Mouse (Mus musculus): ENCODE measurements around the gene Myo1d. TPM values are rescaled to one million over a fixed set of nuclear protein-coding genes. Genes with fewer than 3 reads are reported as not detected.

Myo1d gene
- polyA plus RNA-seq (2012; rRNA removed): 123 and 124 TPM in 2 replicates

DNA sequence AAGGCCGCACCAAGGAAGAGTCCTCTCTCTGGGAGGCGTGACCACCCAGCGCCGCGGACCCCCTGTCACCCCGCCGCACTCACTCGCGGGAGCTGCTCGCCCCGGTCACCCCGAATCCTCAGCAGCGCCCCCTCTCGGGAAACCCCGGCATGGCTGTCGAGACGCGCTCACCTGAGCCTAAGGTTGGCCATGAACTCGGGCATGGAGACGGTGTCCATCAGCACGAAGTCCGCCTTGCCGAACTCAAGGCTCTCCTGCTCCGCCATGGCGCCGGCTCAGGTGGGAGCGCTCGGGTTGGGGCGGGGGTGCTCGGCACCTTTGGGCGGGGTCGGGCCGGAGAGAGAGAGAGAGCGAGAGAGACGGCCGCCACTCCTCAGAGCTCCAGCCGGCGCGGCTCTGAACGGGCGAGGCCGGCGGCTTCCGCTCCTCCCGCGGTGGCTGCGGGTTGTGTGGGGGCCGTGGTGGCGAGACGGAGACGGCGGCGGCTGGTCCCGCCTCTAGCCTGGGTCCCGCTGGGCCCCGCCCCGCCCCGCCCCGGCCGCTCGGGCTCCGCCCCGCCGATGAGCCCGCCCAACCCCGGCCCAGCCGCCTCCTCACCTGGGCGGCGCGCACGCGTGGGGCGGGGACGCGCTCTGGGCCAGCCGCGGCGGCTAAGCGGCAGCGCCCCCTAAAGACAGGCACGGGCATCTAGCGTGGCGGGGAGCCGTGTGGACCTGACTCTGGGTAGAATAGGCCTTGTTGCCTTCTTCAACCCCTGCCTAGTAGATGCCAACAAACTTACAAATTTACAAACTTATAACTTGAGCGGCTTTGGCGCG, at the start of gene Myo1d:
Gene Myo1d (minus strand): TSS at position 499 of the 818 bp plus-strand sequence.

DNA sequence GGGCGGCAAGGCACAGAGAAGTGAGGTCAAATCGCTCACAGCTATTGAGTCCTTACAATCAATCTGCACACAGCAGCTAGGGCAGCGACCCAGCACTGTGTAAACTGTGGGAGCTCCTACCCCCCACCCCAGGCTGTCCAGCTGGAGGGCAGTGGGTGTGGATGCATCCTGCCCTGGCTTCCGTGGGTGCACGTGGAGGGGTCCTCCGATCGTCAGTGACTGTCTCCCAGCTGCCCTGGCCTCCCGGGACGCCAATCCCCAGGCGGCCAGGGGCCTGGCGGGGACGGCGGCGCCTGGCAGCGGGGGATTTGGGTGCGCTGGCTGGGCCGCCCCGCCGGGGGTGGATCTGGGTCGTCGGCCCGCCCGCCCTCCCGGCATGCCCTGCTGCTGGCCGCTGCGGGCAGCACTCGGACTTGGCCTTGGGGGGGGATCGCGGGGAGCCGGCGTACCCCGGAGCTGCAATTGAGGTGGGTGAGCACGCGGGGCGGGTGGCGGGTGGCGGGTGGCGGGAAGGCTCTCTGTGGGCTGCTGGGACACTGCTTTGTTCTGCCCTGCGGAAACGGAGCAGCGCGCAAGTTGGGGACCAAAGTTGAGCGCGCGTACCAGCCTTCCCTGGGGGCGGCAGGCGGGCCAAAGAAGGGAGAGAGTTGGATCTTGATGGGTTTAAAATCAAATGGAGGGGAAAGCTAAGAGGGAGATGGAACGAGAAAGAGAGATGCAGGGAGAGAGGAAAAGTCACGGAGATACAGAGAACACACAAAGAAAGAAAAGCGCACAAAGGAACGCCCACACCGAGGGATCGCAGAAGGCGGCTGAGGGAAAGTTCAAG, 30.4 kb upstream of the Myo1d start, which contains the start of gene Tmem98:
Gene Tmem98 (plus strand): TSS at position 183 of the 829 bp plus-strand sequence.

DNA sequence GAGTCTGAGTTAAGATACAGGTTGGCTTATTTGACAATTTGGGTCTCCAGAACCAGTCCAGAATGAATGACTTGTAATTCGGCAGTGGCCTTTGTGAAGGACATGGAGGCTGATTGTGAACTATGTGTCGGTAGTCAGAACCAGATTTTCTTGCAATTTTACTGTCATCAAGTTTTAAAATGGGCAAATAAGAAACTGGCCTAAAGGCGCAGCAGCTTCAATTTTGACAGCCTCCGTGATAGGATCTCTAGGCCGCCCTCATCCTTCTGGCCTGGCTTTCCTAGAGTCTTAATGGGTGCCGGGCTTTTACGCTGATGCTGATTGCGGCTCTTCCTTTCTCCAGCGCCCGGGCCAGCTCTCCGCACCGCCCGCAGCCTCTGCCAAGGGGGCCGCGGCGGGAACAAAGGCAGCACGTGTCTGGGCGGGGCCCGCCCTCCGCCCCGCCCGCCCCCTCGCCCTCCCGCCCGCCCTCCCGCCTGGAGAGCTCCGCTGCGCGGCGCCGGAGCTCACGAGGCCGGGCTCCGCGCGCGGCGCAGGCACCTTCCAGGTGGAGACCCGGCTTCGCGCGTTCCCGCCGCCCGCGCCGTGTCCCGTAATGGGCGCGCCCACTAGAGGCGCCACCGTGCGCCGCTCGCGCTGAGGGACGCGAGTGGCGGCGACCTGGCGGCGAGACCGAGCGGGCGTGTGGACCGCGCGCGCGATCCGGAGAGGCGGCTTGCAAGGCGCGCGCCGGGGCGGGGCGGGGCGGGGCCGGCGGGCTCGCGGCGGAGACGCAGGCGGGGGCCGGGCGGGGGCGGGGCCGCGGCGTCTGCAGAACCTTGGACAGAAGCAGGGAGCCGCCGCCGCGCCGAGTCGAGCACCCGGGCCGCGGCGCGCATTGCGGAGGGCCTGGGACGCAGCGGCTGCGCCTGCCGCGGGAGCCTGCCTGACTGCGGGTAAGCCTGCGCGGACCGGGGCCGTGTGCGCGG, 303.3 kb downstream of the Myo1d start, which contains the start of gene Cdk5r1:
Gene Cdk5r1 (plus strand): TSS at position 802 of the 968 bp plus-strand sequence.

Other genes with a start within 250 kb of the Myo1d start
- 147 and 169 TPM in 2 replicates for gene Tmem98, start 30.1 kb upstream of the Myo1d start, polyA plus RNA-seq (2012; rRNA removed)
- gene Spaca3, start 78.3 kb upstream of the Myo1d start, polyA plus RNA-seq (2012; rRNA removed): 0.13 and 0.50 TPM in 2 replicates

Data from colon, adult 2 months (tissue).